Mouse (Mus musculus) hindbrain, embryonic 15.5 days (tissue): ENCODE measurements around the gene Cenpj. TPM values are rescaled to one million over a fixed set of nuclear protein-coding genes. Genes with fewer than 3 reads are reported as not detected.
A peak's percentile ranks its signal among the peaks of the same experiment; 100 is the strongest.

Source experiments
- ATAC-seq: fragments of 200-750 bp; cut with Nextera tagmentation; 2 replicates; pipeline ENCODE4 v1.8.0; 2017; ENCODE audit warnings: low read depth, moderate number of reproducible peaks, moderate TSS enrichment; ENCODE audit not compliant: low FRiP score
- H3K27ac ChIP-seq: fragments of 300-500 bp; sonication (generic); replicated peaks from 2 replicates; pipeline ENCODE4 v1.5.1; 2015; ENCODE audit warnings: mild to moderate bottlenecking, inconsistent platforms
- H3K27me3 ChIP-seq: fragments of 300-500 bp; sonication (generic); 2 replicates; pipeline ENCODE4 v1.6.1; 2015; ENCODE audit warnings: control low read depth, inconsistent platforms
- H3K36me3 ChIP-seq: fragments of 300-500 bp; sonication (generic); 2 replicates; pipeline ENCODE4 v1.6.1; 2015; ENCODE audit warnings: control low read depth, inconsistent platforms
- H3K4me1 ChIP-seq: fragments of 300-500 bp; sonication (generic); replicated peaks from 2 replicates; pipeline ENCODE4 v1.6.1; 2015; ENCODE audit warnings: control low read depth, inconsistent platforms
- H3K4me2 ChIP-seq: fragments of 300-500 bp; sonication (generic); 2 replicates; pipeline ENCODE4 v1.6.1; 2015; ENCODE audit warnings: moderate library complexity, mild to moderate bottlenecking, inconsistent platforms
- H3K4me3 ChIP-seq: fragments of 300-500 bp; sonication (generic); 2 replicates; pipeline ENCODE4 v1.5.1; 2015; ENCODE audit warnings: mild to moderate bottlenecking, inconsistent platforms
- H3K9ac ChIP-seq: fragments of 300-500 bp; sonication (generic); 2 replicates; pipeline ENCODE4 v1.6.1; 2015; ENCODE audit warnings: inconsistent platforms
- H3K9me3 ChIP-seq: fragments of 300-500 bp; sonication (generic); 2 replicates; pipeline ENCODE4 v1.6.1; 2016; ENCODE audit warnings: control low read depth, inconsistent platforms
- WGBS: fragments of 180-500 bp; shearing (Covaris S2); methylation state at CpG from one replicate; pipeline ENCODE4 v1.1.7; 2015; 5-methylcytosine and 5-hydroxymethylcytosine counted together
- polyA plus RNA-seq: library from polyadenylated mRNA; unstranded; fragments of >200 nt; fragmentation: Nextera tagmentation; extraction: Ambion mirVana; gene quantifications from 2 replicates; pipeline ENCODE4 v1.2.1, GENCODE M21; 2015

The Cenpj gene
- 5.3 and 6.9 TPM in 2 replicates for polyA plus RNA-seq

GRCm38 (mm10) chr14:56575416-56575815 is at the start of gene Cenpj, which contains the start of gene Parp4:
TSS of gene Cenpj (minus strand) at chr14:56575425.
TSS of gene Parp4 (plus strand) at chr14:56575619.
- Histone ChIP-seq H3K4me1 (peaks cover 17% of the 10 kb centered on the region), H3K27ac (no peak within 1 kb of the TSS), H3K9me3 (no peaks in the 10 kb centered on the region), H3K27me3 (peaks cover 4% of the 10 kb centered on the region; the same call in 1 of the 2 replicates), H3K9ac (peak within 1 kb of the TSS; percentile 35), H3K4me3 (peak within 1 kb of the TSS; percentile 41), H3K36me3 (no peaks in the 10 kb centered on the region), H3K4me2 (peak within 1 kb of the TSS; percentile 64)
- 2% methylated on average over 24 of the region's 24 CpGs for WGBS
- no peak for ATAC-seq

- Histone ChIP-seq H3K9ac (no peak overlapping the region), H3K9me3 (no peaks in the 10 kb centered on the region), H3K4me3 (no peak overlapping the region), H3K36me3 (no peaks in the 10 kb centered on the region), H3K27ac (no peak overlapping the region), H3K4me2 (no peak overlapping the region), H3K27me3 (no peaks in the 10 kb centered on the region), H3K4me1 (no peaks in the 10 kb centered on the region)
- ATAC-seq = no peak
- WGBS = 91% methylated on average over 8 of the region's 8 CpGs
Observed at GRCm38 (mm10) chr14:56620425-56620824, 45.2 kb upstream of the Cenpj start.

GRCm38 (mm10) chr14:56617470-56617869 is 42.2 kb upstream of the Cenpj start:
- H3K4me2 ChIP-seq = no peak overlapping the region

GRCm38 (mm10) chr14:56613212-56613611 is 38.0 kb upstream of the Cenpj start:
- Histone ChIP-seq H3K27me3 (no peaks in the 10 kb centered on the region), H3K4me3 (no peak overlapping the region), H3K36me3 (no peaks in the 10 kb centered on the region), H3K4me1 (no peaks in the 10 kb centered on the region), H3K9ac (no peak overlapping the region), H3K27ac (no peak overlapping the region), H3K9me3 (no peaks in the 10 kb centered on the region), H3K4me2 (no peak overlapping the region)
- WGBS = 90% methylated on average over 3 of the region's 3 CpGs
- no peak for ATAC-seq

More at GRCm38 (mm10) chr14:56617470-56617869, 42.2 kb upstream of the Cenpj start:
- H3K9me3 ChIP-seq = no peaks in the 10 kb centered on the region
- no peak overlapping the region for H3K4me3 ChIP-seq
- H3K27me3 ChIP-seq = no peaks in the 10 kb centered on the region
- no peak overlapping the region for H3K9ac ChIP-seq
- H3K4me1 ChIP-seq = no peaks in the 10 kb centered on the region
- H3K27ac ChIP-seq = no peak overlapping the region
- no peaks in the 10 kb centered on the region for H3K36me3 ChIP-seq
- 91% methylated on average over 1 of the region's 1 CpGs for WGBS
- ATAC-seq = no peak

GRCm38 (mm10) chr14:56605136-56605535 is 29.9 kb upstream of the Cenpj start:
- Histone ChIP-seq H3K4me2 (no peak overlapping the region), H3K27me3 (no peaks in the 10 kb centered on the region), H3K27ac (no peak overlapping the region), H3K9me3 (no peaks in the 10 kb centered on the region), H3K36me3 (no peaks in the 10 kb centered on the region), H3K4me3 (no peak overlapping the region), H3K9ac (no peak overlapping the region), H3K4me1 (no peaks in the 10 kb centered on the region)
- 86% methylated on average over 4 of the region's 4 CpGs for WGBS
- ATAC-seq = no peak

- Histone ChIP-seq H3K4me3 (no peak overlapping the region), H3K36me3 (no peaks in the 10 kb centered on the region), H3K4me2 (no peak overlapping the region), H3K4me1 (no peaks in the 10 kb centered on the region), H3K27ac (no peak overlapping the region), H3K27me3 (no peaks in the 10 kb centered on the region), H3K9ac (no peak overlapping the region), H3K9me3 (no peaks in the 10 kb centered on the region)
- 94% methylated on average over 5 of the region's 5 CpGs for WGBS
- ATAC-seq = no peak
Observed at GRCm38 (mm10) chr14:56604438-56604837, 29.2 kb upstream of the Cenpj start.

- Histone ChIP-seq H3K27me3 (no peaks in the 10 kb centered on the region), H3K4me1 (no peaks in the 10 kb centered on the region), H3K9me3 (no peaks in the 10 kb centered on the region), H3K27ac (no peak overlapping the region), H3K36me3 (no peaks in the 10 kb centered on the region), H3K4me2 (no peak overlapping the region), H3K9ac (no peak overlapping the region), H3K4me3 (no peak overlapping the region)
- no peak for ATAC-seq
- 85% methylated on average over 9 of the region's 9 CpGs for WGBS
Observed at GRCm38 (mm10) chr14:56602069-56602468, 26.8 kb upstream of the Cenpj start.

GRCm38 (mm10) chr14:56598759-56599158 is 23.5 kb upstream of the Cenpj start:
- ATAC-seq = no peak
- WGBS = 49% methylated on average over 6 of the region's 6 CpGs
- H3K27me3 ChIP-seq = no peaks in the 10 kb centered on the region
- H3K4me3 ChIP-seq = no peak overlapping the region
- no peak overlapping the region for H3K27ac ChIP-seq
- H3K4me2 ChIP-seq = no peak overlapping the region
- no peaks in the 10 kb centered on the region for H3K36me3 ChIP-seq
- H3K9ac ChIP-seq = no peak overlapping the region
- H3K9me3 ChIP-seq = no peaks in the 10 kb centered on the region
- no peaks in the 10 kb centered on the region for H3K4me1 ChIP-seq

GRCm38 (mm10) chr14:56594811-56595210 is 19.6 kb upstream of the Cenpj start:
- Histone ChIP-seq H3K4me3 (no peak overlapping the region), H3K9me3 (no peaks in the 10 kb centered on the region), H3K36me3 (no peaks in the 10 kb centered on the region), H3K9ac (no peak overlapping the region), H3K4me1 (no peaks in the 10 kb centered on the region), H3K27ac (no peak overlapping the region), H3K27me3 (no peaks in the 10 kb centered on the region), H3K4me2 (no peak overlapping the region)
- ATAC-seq = no peak
- 96% methylated on average over 1 of the region's 1 CpGs for WGBS

GRCm38 (mm10) chr14:56592191-56592590 is 17.0 kb upstream of the Cenpj start:
- Histone ChIP-seq H3K27ac (no peak overlapping the region), H3K4me1 (no peaks in the 10 kb centered on the region), H3K36me3 (no peaks in the 10 kb centered on the region), H3K9ac (no peak overlapping the region), H3K4me3 (no peak overlapping the region), H3K4me2 (no peak overlapping the region), H3K9me3 (no peaks in the 10 kb centered on the region), H3K27me3 (no peaks in the 10 kb centered on the region)
- WGBS = 91% methylated on average over 9 of the region's 9 CpGs
- ATAC-seq = no peak

- H3K27ac ChIP-seq = no peak overlapping the region
- no peak overlapping the region for H3K4me2 ChIP-seq
- H3K4me1 ChIP-seq = no peaks in the 10 kb centered on the region
- 88% methylated on average over 6 of the region's 6 CpGs for WGBS
- H3K9me3 ChIP-seq = no peaks in the 10 kb centered on the region
- no peak overlapping the region for H3K4me3 ChIP-seq
- H3K36me3 ChIP-seq = no peaks in the 10 kb centered on the region
- no peak overlapping the region for H3K9ac ChIP-seq
- no peaks in the 10 kb centered on the region for H3K27me3 ChIP-seq
- ATAC-seq = no peak
Observed at GRCm38 (mm10) chr14:56582294-56582693, 7.1 kb upstream of the Cenpj start.

GRCm38 (mm10) chr14:56581117-56581516 is 5.9 kb upstream of the Cenpj start:
- Histone ChIP-seq H3K36me3 (no peaks in the 10 kb centered on the region), H3K4me1 (no peaks in the 10 kb centered on the region), H3K4me3 (no peak overlapping the region), H3K9me3 (no peaks in the 10 kb centered on the region), H3K4me2 (no peak overlapping the region), H3K27me3 (no peaks in the 10 kb centered on the region), H3K27ac (no peak overlapping the region), H3K9ac (no peak overlapping the region)
- WGBS = 63% methylated on average over 5 of the region's 5 CpGs
- ATAC-seq = no peak

GRCm38 (mm10) chr14:56579011-56579410 is 3.8 kb upstream of the Cenpj start:
- Histone ChIP-seq H3K9ac (no peak overlapping the region), H3K27me3 (peaks cover 4% of the 10 kb centered on the region; the same call in 1 of the 2 replicates), H3K4me3 (no peak overlapping the region), H3K36me3 (no peaks in the 10 kb centered on the region), H3K9me3 (no peaks in the 10 kb centered on the region), H3K27ac (no peak overlapping the region), H3K4me1 (peaks cover 8% of the 10 kb centered on the region), H3K4me2 (no peak overlapping the region)
- no peak for ATAC-seq
- WGBS = 55% methylated on average over 8 of the region's 8 CpGs
